Mouse (Mus musculus) midbrain, postnatal 0 days (tissue): Measurements from ENCODE around the gene Mob4. TPM values are rescaled to one million over a fixed set of nuclear protein-coding genes. Genes with fewer than 3 reads are reported as not detected.

Experiments used
- ATAC-seq: fragments of 200-750 bp; cut with Nextera tagmentation; 2 replicates; pipeline ENCODE4 v1.8.0; 2017; ENCODE audit warnings: moderate number of reproducible peaks, mild to moderate bottlenecking, moderate TSS enrichment, moderate library complexity; ENCODE audit not compliant: low FRiP score
- DNase-seq: peaks from one replicate; pipeline ENCODE4 v3.0.0-alpha.2; 2015; ENCODE audit warnings: low spot score
- H3K27ac ChIP-seq: fragments of 300-500 bp; sonication (generic); 2 replicates; pipeline ENCODE4 v1.5.1; 2014; ENCODE audit warnings: low read depth, mild to moderate bottlenecking, low read length, mixed read lengths
- H3K27me3 ChIP-seq: fragments of 300-500 bp; sonication (generic); 2 replicates; pipeline ENCODE4 v1.6.1; 2014; ENCODE audit warnings: low read length, control low read depth, mixed read lengths; ENCODE audit not compliant: insufficient read depth
- H3K36me3 ChIP-seq: fragments of 300-500 bp; sonication (generic); 2 replicates; pipeline ENCODE4 v1.6.1; 2014; ENCODE audit warnings: low read length, control low read depth, mixed read lengths; ENCODE audit not compliant: insufficient read depth
- H3K4me1 ChIP-seq: fragments of 300-500 bp; sonication (generic); 2 replicates; pipeline ENCODE4 v1.6.1; 2014; ENCODE audit warnings: mild to moderate bottlenecking, control low read depth, antibody characterized with exemption, low read length, mixed read lengths; ENCODE audit not compliant: insufficient read depth
- H3K4me2 ChIP-seq: fragments of 300-500 bp; sonication (generic); 2 replicates; pipeline ENCODE4 v1.6.1; 2014; ENCODE audit warnings: low read depth, mild to moderate bottlenecking, low read length, mixed read lengths; ENCODE audit not compliant: poor library complexity, severe bottlenecking
- H3K4me3 ChIP-seq: fragments of 300-500 bp; sonication (generic); 2 replicates; pipeline ENCODE4 v1.5.1; 2014; ENCODE audit warnings: low read depth, mild to moderate bottlenecking, low read length, moderate library complexity
- H3K9ac ChIP-seq: fragments of 300-500 bp; sonication (generic); replicated peaks from 2 replicates; pipeline ENCODE4 v1.6.1; 2014; ENCODE audit warnings: mild to moderate bottlenecking, low read length, moderate library complexity, mixed read lengths; ENCODE audit not compliant: poor library complexity, severe bottlenecking
- H3K9me3 ChIP-seq: fragments of 300-500 bp; sonication (generic); 2 replicates; pipeline ENCODE4 v1.6.1; 2016; ENCODE audit warnings: low read length, control low read depth
- CTCF ChIP-seq: IDR thresholded peaks from 2 replicates; pipeline ENCODE4 v1.5.1; 2016; ENCODE audit warnings: antibody characterized with exemption, mild to moderate bottlenecking
- WGBS: fragments of 180-500 bp; shearing (Covaris S2); extraction: QIAGEN DNeasy Blood & Tissue Kit; methylation state at CpG from one replicate; pipeline ENCODE4 v1.1.7; 2014; 5-methylcytosine and 5-hydroxymethylcytosine counted together
- polyA plus RNA-seq: library from polyadenylated mRNA; unstranded; fragments of >200 nt; fragmentation: Nextera tagmentation; extraction: Ambion mirVana; gene quantifications from 2 replicates; pipeline ENCODE4 v1.2.1, GENCODE M21; 2015
- total RNA-seq: library from RNA; depleted of rRNA; stranded (reverse); fragments of >200 nt; gene quantifications from 2 replicates; pipeline ENCODE4 v1.2.3, GENCODE M21; 2014; rRNA removed

Gene Mob4
- total and polyA plus RNA-seq, 2 experiments from 2014 or later, result 80.9 to 143 TPM

DNA sequence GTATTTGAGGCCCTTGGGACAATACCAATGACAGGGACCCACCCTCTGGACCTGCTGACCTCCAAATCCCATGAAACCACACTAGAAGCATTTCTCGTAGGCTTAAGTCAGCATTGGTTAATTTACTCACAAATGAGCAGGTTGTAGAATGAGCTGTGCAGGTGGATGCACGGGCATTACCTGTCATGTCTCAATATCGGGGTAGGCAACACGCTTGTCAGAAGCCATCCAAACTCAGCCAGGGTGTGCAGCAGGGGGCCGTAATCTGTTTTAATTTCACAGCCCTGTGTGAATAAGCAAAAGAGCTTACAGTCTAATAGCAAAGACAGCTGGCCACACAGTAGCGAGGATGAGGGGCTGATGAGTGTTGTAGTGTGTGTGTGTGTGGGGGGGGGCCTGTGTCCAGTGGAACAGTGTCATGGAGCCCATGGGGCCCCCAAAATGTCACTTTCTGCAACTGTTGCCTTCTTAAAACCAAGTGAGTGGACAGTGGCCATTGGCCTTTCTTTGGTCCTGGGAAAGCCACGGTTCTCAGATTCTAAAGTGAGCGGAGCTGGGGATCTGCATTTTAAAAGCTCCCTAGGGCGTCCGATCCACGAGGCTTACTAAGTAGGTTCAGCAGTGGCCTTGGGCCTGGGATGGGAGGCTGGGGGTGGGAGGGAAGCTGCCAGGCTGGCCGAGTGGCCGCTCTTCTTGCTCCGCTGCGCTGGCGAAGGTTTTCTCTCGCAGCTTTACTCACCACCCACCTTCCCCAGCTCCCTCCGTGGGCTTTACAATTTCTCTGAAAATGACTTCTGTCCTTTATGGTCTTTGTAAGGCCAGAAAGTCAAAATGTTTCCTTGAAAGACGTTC lies 63.3 kb downstream of the Mob4 start:
- Histone ChIP-seq H3K4me2 (peak overlapping the region; percentile 26), H3K27me3 (no peaks in the 10 kb centered on the region), H3K36me3 (no peaks in the 10 kb centered on the region), H3K9me3 (no peaks in the 10 kb centered on the region), H3K4me3 (no peak overlapping the region), H3K27ac (no peak overlapping the region), H3K4me1 (no peaks in the 10 kb centered on the region), H3K9ac (no peak overlapping the region)
- peak; percentile 24; the same call in 1 of the 2 replicates for ATAC-seq
- no peak for TF ChIP-seq CTCF
- WGBS, result 21% methylated on average over 19 of the region's 19 CpGs
- DNase-seq, result peak; percentile 58

DNA sequence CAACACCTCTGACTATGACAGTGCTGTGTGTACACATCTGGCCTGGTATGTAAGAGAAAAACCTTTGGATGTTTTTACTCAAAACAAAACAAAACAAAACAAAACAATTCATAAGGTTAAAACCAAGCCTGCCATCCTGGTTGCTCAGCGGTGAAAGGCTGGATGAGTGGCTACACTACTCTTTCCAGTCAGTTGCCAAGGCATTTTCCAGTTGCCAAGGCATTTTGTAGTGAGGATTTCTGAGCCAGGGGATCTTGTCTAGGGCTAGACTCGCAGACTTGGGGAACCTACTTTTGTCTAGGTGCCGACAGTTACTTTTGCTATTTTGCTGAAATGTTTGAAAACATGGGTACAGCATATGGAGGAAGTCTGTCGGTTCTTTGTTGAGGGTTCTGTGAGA lies 64.0 kb downstream of the Mob4 start:
- WGBS, result 52% methylated on average over 4 of the region's 4 CpGs

DNA sequence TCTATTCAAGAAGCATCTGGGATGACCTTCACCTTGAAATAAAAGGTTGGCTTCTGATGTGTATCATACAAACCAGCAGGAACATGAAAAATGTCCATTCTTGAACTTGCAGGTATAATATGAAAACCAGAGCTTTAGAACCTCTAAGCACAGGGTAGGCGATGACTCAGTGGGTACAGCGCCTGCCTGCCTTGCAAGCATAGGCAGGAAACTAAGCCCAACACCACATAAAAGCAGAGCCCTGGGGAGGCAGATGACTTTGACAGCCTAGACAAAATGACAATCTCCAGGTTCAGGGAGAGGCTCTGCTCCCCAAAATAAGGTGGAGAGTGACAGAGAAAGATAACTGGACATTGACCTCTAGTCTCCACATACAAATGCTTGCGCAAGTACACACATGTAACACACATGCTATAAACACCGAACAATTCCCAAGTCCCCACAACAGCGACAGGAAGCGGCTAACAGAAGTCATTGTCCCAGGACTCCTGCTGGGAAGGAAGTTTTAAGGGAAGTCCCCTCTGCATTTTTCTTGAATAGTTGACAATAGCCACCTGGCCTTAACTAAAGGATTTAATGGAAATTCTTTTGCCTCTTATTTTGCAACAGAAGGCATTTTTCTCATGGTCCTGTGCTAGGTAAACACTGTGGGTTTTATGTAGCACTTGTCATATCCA lies 65.4 kb downstream of the Mob4 start:
- DNase-seq (no peak), ATAC-seq (no peak)
- 53% methylated on average over 6 of the region's 6 CpGs for WGBS
- no peak overlapping the region for H3K4me2 ChIP-seq
- no peak overlapping the region for H3K9ac ChIP-seq
- no peak overlapping the region for H3K27ac ChIP-seq
- H3K4me3 ChIP-seq, result no peak overlapping the region
- H3K9me3 ChIP-seq, result no peaks in the 10 kb centered on the region
- H3K4me1 ChIP-seq, result no peaks in the 10 kb centered on the region
- H3K36me3 ChIP-seq, result no peaks in the 10 kb centered on the region
- H3K27me3 ChIP-seq, result no peaks in the 10 kb centered on the region
- TF ChIP-seq CTCF, result no peak

More for the DNA sequence above, 64.0 kb downstream of the Mob4 start:
- no peak overlapping the region for H3K27ac ChIP-seq
- TF ChIP-seq CTCF, result no peak
- no peaks in the 10 kb centered on the region for H3K36me3 ChIP-seq
- H3K4me1 ChIP-seq, result no peaks in the 10 kb centered on the region
- no peaks in the 10 kb centered on the region for H3K27me3 ChIP-seq
- H3K9me3 ChIP-seq, result no peaks in the 10 kb centered on the region
- no peak for ATAC-seq
- no peak overlapping the region for H3K4me2 ChIP-seq
- H3K4me3 ChIP-seq, result no peak overlapping the region
- peak; percentile 50 for DNase-seq
- no peak overlapping the region for H3K9ac ChIP-seq

DNA sequence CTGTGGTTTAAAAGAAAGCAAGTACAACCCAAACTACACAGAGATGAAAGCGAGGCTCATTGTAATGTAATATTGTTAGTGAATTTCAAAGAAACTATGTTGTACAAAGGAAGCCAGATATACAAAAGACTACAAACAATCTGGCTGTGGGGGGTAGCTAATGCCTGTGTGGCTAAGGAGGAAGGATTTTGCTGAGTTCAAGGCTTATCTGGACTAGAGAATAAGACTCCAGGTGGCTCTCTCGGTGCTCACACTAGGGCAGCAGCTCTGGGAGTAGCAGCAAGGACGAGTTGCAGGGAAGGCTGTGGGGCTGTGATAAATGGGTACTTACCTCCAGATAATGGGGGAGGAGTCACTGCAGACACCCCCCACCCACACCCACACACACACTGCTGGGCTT lies 67.7 kb downstream of the Mob4 start:
- ATAC-seq (no peak), DNase-seq (no peak)
- H3K9me3 ChIP-seq, result no peaks in the 10 kb centered on the region
- no peaks in the 10 kb centered on the region for H3K36me3 ChIP-seq
- H3K4me3 ChIP-seq, result no peak overlapping the region
- no peak overlapping the region for H3K27ac ChIP-seq
- WGBS, result 10% methylated on average over 3 of the region's 3 CpGs
- no peak overlapping the region for H3K9ac ChIP-seq
- no peaks in the 10 kb centered on the region for H3K4me1 ChIP-seq
- TF ChIP-seq CTCF, result no peak
- H3K27me3 ChIP-seq, result no peaks in the 10 kb centered on the region
- H3K4me2 ChIP-seq, result no peak overlapping the region

DNA sequence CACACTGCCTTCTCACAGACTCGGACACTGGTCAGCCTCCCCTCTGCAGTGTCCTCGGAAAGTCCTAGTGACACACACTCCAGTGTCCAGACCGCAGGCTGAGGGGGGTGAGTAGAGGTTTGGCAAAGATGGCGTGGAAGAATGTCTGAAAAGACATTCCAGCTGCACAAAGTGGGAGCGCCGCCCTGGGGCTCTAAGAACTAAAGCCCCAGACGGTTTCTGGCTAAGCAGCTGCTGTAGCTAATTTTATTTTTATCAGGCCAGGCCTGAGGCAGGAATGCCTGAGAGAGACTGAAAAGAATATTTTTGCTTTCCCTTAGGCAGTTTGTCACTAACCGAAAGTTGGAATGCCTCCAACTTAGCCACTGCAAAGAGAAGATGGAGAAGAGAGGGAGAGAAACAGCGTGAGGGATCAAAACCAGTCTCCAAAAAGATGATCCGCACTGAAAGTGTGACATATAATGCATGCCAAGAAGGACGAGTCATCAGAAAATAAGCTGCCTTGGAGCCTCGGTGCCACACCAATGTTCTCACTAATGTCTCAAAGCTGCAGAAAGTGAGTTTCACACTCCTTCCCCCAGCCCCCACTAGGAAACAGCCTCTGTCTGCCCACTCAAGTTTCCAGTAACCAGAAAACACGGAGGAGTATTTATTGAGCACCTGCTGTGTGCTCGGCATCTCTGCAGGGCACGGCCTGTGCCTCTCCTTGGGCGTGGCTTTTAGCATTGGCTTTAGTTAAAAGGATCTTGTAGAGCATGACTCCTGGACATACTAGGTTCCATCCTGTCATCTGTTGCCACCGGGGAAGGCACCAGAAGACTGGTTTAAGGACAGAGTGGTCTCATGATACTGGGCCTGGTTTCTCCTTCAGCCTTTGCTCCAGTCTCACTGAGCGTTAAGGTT lies 71.1 kb downstream of the Mob4 start:
- Histone ChIP-seq H3K4me2 (no peak overlapping the region), H3K27ac (peak overlapping the region; percentile 43; the same call in 1 of the 2 replicates), H3K9ac (no peak overlapping the region), H3K4me1 (no peaks in the 10 kb centered on the region), H3K9me3 (no peaks in the 10 kb centered on the region), H3K27me3 (no peaks in the 10 kb centered on the region), H3K4me3 (no peak overlapping the region), H3K36me3 (no peaks in the 10 kb centered on the region)
- 41% methylated on average over 18 of the region's 18 CpGs for WGBS
- DNase-seq, result peak; percentile 55
- ATAC-seq, result peak; percentile 63
- TF ChIP-seq CTCF, result no peak

Other genes with a start within 250 kb of the Mob4 start
- 51.6 and 68.9 TPM in 2 replicates for gene Ankrd44, start 204.8 kb upstream of the Mob4 start, total RNA-seq
- gene Ankrd44, start 204.8 kb upstream of the Mob4 start, polyA plus RNA-seq, result 13.2 and 16.7 TPM in 2 replicates
- 171 and 262 TPM in 2 replicates for gene Sf3b1, start 103.8 kb upstream of the Mob4 start, total RNA-seq
- gene Sf3b1, start 103.8 kb upstream of the Mob4 start, polyA plus RNA-seq, result 250 and 282 TPM in 2 replicates
- 19.7 and 25.3 TPM in 2 replicates for gene Coq10b, start 78.5 kb upstream of the Mob4 start, total RNA-seq
- gene Coq10b, start 78.5 kb upstream of the Mob4 start, polyA plus RNA-seq, result 25.9 and 26.5 TPM in 2 replicates
- gene Hspe1, start 43.1 kb upstream of the Mob4 start, total RNA-seq, result 85.5 and 103 TPM in 2 replicates
- 249 and 263 TPM in 2 replicates for gene Hspe1, start 43.1 kb upstream of the Mob4 start, polyA plus RNA-seq
- 92.5 and 105 TPM in 2 replicates for gene Hspd1, start 43.0 kb upstream of the Mob4 start, total RNA-seq
- 211 and 217 TPM in 2 replicates for gene Hspd1, start 43.0 kb upstream of the Mob4 start, polyA plus RNA-seq
- gene Rftn2, start 95.6 kb downstream of the Mob4 start, total RNA-seq, result 10.4 and 10.9 TPM in 2 replicates
- gene Rftn2, start 95.6 kb downstream of the Mob4 start, polyA plus RNA-seq, result 11.4 and 12.0 TPM in 2 replicates
- 11.6 and 14.4 TPM in 2 replicates for gene Mars2, start 105.9 kb downstream of the Mob4 start, total RNA-seq
- 2.4 and 2.5 TPM in 2 replicates for gene Mars2, start 105.9 kb downstream of the Mob4 start, polyA plus RNA-seq
- gene Boll, start 232.2 kb downstream of the Mob4 start, total RNA-seq, result 0.49 and 0.61 TPM in 2 replicates
- gene Boll, start 232.2 kb downstream of the Mob4 start, polyA plus RNA-seq, result 0.48 TPM in 1 of 2 replicates, not detected in the other